Mouse (Mus musculus) kidney, embryonic 16.5 days (tissue): ENCODE measurements at regions not wholly inside any gene's neighbourhood (a gene's known extent, or its start where the extent isn't known, plus 50 kb on each side); places are given as distances from the start of the nearest gene placed in this dataset.

Source experiments
- ATAC-seq: fragments of 200-750 bp; cut with Nextera tagmentation; 2 replicates; pipeline ENCODE4 v1.8.0; 2017; ENCODE audit warnings: moderate TSS enrichment; ENCODE audit not compliant: low FRiP score, low TSS enrichment
- H3K27ac ChIP-seq: fragments of 300-500 bp; sonication (generic); 2 replicates; pipeline ENCODE4 v1.5.1; 2014; ENCODE audit warnings: low read length
- H3K27me3 ChIP-seq: fragments of 300-500 bp; sonication (generic); 2 replicates; pipeline ENCODE4 v1.6.1; 2014; ENCODE audit warnings: low read length, control low read depth, mixed read lengths; ENCODE audit not compliant: insufficient read depth
- H3K36me3 ChIP-seq: fragments of 300-500 bp; sonication (generic); 2 replicates; pipeline ENCODE4 v1.6.1; 2014; ENCODE audit warnings: low read length, control low read depth, mixed read lengths; ENCODE audit not compliant: insufficient read depth
- H3K4me1 ChIP-seq: fragments of 300-500 bp; sonication (generic); 2 replicates; pipeline ENCODE4 v1.6.1; 2014; ENCODE audit warnings: low read length, control low read depth, mixed read lengths; ENCODE audit not compliant: insufficient read depth
- H3K4me2 ChIP-seq: fragments of 300-500 bp; sonication (generic); replicated peaks from 2 replicates; pipeline ENCODE4 v1.6.1; 2014; ENCODE audit warnings: low read depth, low read length
- H3K4me3 ChIP-seq: fragments of 300-500 bp; sonication (generic); 2 replicates; pipeline ENCODE4 v1.5.1; 2014; ENCODE audit warnings: mild to moderate bottlenecking, low read length
- H3K9ac ChIP-seq: fragments of 300-500 bp; sonication (generic); replicated peaks from 2 replicates; pipeline ENCODE4 v1.6.1; 2014; ENCODE audit warnings: low read length
- H3K9me3 ChIP-seq: fragments of 300-500 bp; sonication (generic); 2 replicates; pipeline ENCODE4 v1.6.1; 2016; ENCODE audit warnings: low read length, control low read depth
- WGBS: fragments of 180-500 bp; shearing (Covaris S2); extraction: QIAGEN DNeasy Blood & Tissue Kit; methylation state at CpG from one replicate; pipeline ENCODE4 v1.1.7; 2014; 5-methylcytosine and 5-hydroxymethylcytosine counted together

DNA sequence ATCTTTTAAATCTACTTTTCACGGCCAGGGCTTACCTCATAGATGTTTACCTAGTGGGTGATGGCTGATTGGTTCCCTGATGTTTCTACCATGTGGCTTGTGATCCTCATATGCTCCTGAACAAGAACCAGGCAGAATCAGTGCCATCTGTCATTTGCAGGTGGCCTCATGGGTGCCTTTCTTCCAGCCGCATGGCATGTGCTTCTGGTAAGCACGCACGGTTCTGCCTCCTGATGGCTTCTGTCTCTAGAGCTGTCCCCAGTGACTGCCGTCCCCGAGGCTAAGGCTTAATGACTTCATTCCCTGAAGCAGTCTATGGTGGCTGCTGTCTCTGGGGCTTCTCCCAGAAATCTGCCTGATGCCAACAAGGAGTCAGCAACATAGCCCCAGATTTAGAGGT lies 117.3 kb upstream of the Kit start:
- H3K9ac ChIP-seq: no peak overlapping the region
- no peak overlapping the region for H3K4me3 ChIP-seq
- H3K27ac ChIP-seq: no peak overlapping the region
- no peaks in the 10 kb centered on the region for H3K4me1 ChIP-seq
- H3K36me3 ChIP-seq: no peaks in the 10 kb centered on the region
- H3K4me2 ChIP-seq: no peak overlapping the region
- 88% methylated on average over 6 of the region's 6 CpGs for WGBS
- no peaks in the 10 kb centered on the region for H3K9me3 ChIP-seq
- no peaks in the 10 kb centered on the region for H3K27me3 ChIP-seq
- no peak for ATAC-seq

DNA sequence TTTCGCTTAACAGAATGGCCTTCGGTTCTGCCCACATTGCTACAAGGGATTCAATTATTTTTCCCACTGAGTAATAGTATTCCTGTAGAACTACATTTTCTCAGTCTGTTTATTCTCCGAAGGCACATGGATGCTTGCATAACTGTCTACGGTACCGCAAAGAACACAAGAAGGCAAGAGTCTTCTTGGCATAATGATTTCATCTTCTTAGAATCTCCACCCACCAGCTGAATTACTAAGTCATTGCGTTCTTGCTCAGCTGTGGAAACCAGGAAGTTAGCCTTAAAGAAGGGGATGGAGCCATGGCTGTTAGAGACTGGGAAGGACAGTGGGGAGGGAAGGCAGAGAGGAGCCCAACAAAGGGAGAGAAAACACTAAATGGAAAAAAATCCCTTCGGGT lies 116.4 kb upstream of the Kit start:
- ATAC-seq: no peak
- 90% methylated on average over 7 of the region's 7 CpGs for WGBS
- no peak overlapping the region for H3K27ac ChIP-seq
- no peaks in the 10 kb centered on the region for H3K4me1 ChIP-seq
- H3K27me3 ChIP-seq: no peaks in the 10 kb centered on the region
- H3K36me3 ChIP-seq: no peaks in the 10 kb centered on the region
- H3K9me3 ChIP-seq: no peaks in the 10 kb centered on the region
- no peak overlapping the region for H3K4me3 ChIP-seq
- H3K9ac ChIP-seq: no peak overlapping the region
- H3K4me2 ChIP-seq: no peak overlapping the region

DNA sequence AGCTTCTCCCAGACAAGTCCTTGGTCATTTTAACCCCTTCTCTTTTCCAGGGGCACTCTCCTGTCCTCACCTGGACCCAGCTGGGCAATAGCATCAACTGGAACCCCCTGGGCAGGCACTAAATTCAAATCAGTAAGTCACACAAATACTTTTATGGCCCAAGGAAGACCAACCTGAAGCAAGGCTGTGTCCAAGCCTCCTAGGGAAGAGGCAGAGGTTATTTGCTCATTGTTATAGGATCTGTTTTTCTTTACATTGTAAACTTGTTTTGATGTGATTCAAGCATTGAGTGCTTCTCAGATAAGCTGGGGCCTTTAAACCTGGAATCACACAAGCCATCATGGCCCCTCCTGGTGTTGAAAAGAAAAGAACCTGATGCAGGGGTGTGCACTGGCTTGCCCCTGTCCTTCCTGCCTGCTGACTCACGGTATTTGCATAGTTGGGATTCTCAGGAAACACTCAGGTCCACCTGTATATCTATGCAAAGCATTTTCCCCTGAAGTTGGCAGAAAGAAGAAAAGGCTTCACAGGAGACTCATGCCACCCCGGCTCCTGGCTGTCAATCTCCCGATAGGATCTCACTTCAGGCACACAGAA lies 114.9 kb upstream of the Kit start:
- no peak for ATAC-seq
- Histone ChIP-seq H3K27ac (no peak overlapping the region), H3K27me3 (no peaks in the 10 kb centered on the region), H3K4me2 (no peak overlapping the region), H3K9ac (no peak overlapping the region), H3K36me3 (no peaks in the 10 kb centered on the region), H3K4me1 (no peaks in the 10 kb centered on the region), H3K9me3 (no peaks in the 10 kb centered on the region), H3K4me3 (no peak overlapping the region)
- 69% methylated on average over 3 of the region's 3 CpGs for WGBS

DNA sequence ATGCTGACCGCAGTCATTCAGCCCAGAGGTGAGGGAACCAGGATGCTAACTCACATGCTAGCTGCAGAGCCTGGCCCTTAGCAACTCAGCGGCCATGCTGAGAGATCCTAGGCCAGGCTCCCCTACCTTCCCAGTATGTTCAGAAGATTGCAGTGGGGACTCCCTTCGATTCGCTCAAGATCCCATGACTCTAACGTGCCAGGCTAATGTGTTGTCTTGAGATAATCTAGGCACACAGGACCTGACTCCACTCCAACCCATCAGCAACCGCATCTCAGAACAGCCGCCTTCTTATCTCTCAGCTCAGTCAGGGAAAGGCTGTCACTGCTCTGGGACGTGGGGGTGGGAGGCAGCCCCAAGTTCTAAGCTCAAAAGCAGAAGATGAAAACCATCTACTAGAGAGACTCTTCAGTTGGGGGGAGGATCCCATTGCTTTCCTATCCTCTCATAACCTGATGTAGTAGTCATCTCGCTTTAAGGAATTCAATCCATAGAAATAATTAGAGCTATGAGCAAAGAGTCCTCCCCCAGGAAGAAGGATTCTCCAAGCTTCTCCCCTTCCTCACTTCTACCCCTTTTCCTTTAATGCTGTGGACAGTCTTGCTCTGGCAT lies 114.2 kb upstream of the Kit start:
- H3K4me2 ChIP-seq: no peak overlapping the region
- no peaks in the 10 kb centered on the region for H3K4me1 ChIP-seq
- H3K27me3 ChIP-seq: no peaks in the 10 kb centered on the region
- no peaks in the 10 kb centered on the region for H3K36me3 ChIP-seq
- H3K9ac ChIP-seq: no peak overlapping the region
- no peak overlapping the region for H3K27ac ChIP-seq
- 82% methylated on average over 9 of the region's 9 CpGs for whole genome bisulfite sequencing
- no peak for ATAC-seq
- no peaks in the 10 kb centered on the region for H3K9me3 ChIP-seq
- no peak overlapping the region for H3K4me3 ChIP-seq

DNA sequence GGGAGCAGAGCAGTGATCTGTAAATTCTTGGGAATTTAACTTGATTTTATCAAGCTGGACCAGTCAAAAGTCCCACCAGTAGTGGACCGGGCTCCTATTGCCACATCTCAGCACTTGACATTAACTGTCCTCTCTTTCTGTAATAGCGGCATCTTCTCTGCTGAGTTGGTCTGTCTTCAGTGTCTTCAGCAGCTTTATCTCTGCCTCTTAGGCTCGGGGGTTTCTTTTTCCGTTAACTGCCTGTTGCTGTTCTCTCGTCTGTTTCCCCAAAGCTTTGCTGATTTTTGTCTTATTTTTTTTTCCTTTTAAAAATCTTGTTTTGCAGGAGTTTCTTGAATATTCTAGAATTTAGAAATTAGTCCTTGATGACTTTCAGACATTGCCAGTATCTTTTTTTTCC lies 113.3 kb upstream of the Kit start:
- no peaks in the 10 kb centered on the region for H3K9me3 ChIP-seq
- H3K4me3 ChIP-seq: no peak overlapping the region
- H3K27ac ChIP-seq: no peak overlapping the region
- no peaks in the 10 kb centered on the region for H3K4me1 ChIP-seq
- H3K9ac ChIP-seq: no peak overlapping the region
- no peak overlapping the region for H3K4me2 ChIP-seq
- H3K36me3 ChIP-seq: no peaks in the 10 kb centered on the region
- no peaks in the 10 kb centered on the region for H3K27me3 ChIP-seq
- ATAC-seq: no peak
- 78% methylated on average over 5 of the region's 5 CpGs for WGBS

DNA sequence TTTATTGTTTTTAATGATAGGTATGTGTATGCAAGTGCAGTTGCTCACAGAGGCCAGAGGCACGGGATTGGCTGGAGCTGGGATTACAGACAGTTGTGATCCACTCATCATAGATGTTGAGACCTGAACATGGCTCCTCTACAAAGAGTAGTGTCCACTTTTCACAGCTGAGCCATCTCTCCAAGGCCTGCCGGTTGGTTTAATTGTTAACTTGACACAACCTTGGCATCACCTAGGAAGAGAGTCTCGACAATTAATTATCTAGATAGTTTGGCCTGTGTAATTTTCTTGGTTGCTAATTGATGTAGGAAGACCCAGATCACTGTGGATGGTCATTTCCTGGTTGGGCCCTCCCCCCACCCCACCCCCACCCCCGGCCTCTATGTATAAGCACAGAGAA lies 111.1 kb upstream of the Kit start:
- ATAC-seq: no peak
- H3K4me1 ChIP-seq: peaks cover 6% of the 10 kb centered on the region; the same call in 1 of the 2 replicates
- no peaks in the 10 kb centered on the region for H3K36me3 ChIP-seq
- WGBS: 74% methylated on average over 4 of the region's 4 CpGs
- H3K9me3 ChIP-seq: no peaks in the 10 kb centered on the region
- no peaks in the 10 kb centered on the region for H3K27me3 ChIP-seq
- no peak overlapping the region for H3K27ac ChIP-seq
- no peak overlapping the region for H3K4me3 ChIP-seq
- no peak overlapping the region for H3K4me2 ChIP-seq
- no peak overlapping the region for H3K9ac ChIP-seq

DNA sequence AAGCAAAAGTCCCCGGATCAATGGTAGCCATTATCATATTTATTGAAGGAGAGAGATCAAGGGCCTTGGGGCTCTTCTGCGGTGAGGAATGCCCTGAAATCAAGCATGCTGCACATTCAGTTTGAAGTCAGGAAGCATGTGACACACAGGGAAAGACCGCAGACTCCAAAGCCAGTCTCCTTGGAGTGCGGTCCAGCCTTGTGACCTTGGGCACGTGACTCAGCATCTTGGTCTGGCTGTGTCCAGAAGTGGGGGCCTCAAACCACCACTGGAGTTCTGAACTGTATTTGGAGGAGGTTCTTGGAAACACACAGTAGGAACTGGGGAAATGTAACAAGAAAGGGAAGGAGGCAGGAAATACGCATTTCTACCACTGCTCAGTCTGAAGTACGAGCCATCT lies 109.0 kb upstream of the Kit start:
- no peak overlapping the region for H3K27ac ChIP-seq
- H3K27me3 ChIP-seq: no peaks in the 10 kb centered on the region
- peaks cover 6% of the 10 kb centered on the region; the same call in 1 of the 2 replicates for H3K4me1 ChIP-seq
- 79% methylated on average over 7 of the region's 7 CpGs for WGBS
- H3K9me3 ChIP-seq: no peaks in the 10 kb centered on the region
- ATAC-seq: no peak
- H3K36me3 ChIP-seq: no peaks in the 10 kb centered on the region
- no peak overlapping the region for H3K9ac ChIP-seq
- no peak overlapping the region for H3K4me3 ChIP-seq
- no peak overlapping the region for H3K4me2 ChIP-seq

DNA sequence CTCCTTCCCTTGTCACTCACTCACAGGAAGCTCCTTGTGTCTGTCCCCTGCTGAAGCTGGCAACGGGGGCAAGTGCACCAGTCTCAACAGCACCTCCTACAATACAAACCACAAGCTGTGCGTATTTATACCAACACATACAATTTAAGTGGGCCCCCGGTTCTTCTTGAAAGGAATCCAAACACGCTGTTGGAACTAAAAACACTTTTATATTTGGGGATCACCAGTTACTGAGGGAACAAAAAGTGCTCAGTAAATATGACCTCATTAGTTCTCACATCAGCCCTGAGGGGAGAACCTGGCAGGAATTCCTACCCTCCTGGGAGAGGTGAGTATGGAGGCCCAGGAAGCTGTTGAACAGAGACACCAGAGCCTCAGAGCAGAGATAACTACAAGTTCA lies 107.8 kb upstream of the Kit start:
- Histone ChIP-seq H3K4me2 (no peak overlapping the region), H3K4me1 (peaks cover 6% of the 10 kb centered on the region; the same call in 1 of the 2 replicates), H3K27me3 (no peaks in the 10 kb centered on the region), H3K27ac (no peak overlapping the region), H3K9ac (no peak overlapping the region), H3K4me3 (no peak overlapping the region), H3K9me3 (no peaks in the 10 kb centered on the region), H3K36me3 (no peaks in the 10 kb centered on the region)
- ATAC-seq: no peak
- WGBS: 81% methylated on average over 4 of the region's 4 CpGs

DNA sequence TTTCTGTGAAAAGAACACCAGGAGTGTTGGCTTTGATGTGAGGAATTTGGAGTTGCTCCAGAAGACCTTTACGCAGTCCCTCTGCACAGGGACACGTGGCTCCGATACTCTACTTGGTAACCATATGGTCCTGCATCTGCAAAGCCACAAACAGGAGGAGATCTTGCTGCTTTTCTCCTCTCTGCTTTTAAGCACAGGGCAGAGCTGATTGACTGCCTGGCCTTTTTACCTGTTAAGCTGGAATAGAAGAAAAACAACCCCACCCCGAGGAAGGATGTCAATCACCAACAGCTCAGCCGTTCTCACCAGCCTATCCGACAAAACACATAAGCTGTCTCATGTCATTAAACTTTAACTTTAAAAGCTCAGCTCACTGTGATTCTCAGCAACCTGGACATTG lies 106.8 kb upstream of the Kit start:
- peak; percentile 63; the same call in 1 of the 2 replicates for ATAC-seq
- Histone ChIP-seq H3K9me3 (no peaks in the 10 kb centered on the region), H3K4me3 (no peak overlapping the region), H3K27me3 (no peaks in the 10 kb centered on the region), H3K4me2 (no peak overlapping the region), H3K27ac (no peak overlapping the region), H3K9ac (no peak overlapping the region), H3K4me1 (peaks cover 6% of the 10 kb centered on the region; the same call in 1 of the 2 replicates), H3K36me3 (no peaks in the 10 kb centered on the region)
- WGBS: 27% methylated on average over 6 of the region's 6 CpGs

DNA sequence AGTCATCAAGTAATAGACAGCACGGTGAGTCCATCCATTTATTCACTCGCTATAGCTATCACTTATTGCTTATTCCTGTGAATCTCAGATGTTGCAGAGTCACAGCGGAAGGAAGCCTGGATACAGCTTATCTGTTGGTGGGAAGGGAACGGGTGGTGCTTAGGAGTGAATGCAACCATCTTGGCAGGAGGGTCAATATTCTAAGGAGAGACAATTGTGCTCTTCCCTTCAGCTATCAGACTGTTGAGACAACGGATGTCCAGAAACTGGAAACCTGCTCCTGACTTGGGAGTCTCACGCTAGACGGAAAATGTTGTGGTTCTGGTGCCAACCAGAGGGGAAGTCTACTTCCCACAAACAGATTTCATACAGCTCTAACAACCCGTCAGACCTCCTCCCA lies 103.7 kb upstream of the Kit start:
- Histone ChIP-seq H3K27ac (no peak overlapping the region), H3K36me3 (no peaks in the 10 kb centered on the region), H3K27me3 (no peaks in the 10 kb centered on the region), H3K9ac (no peak overlapping the region), H3K9me3 (no peaks in the 10 kb centered on the region), H3K4me2 (no peak overlapping the region), H3K4me1 (peaks cover 6% of the 10 kb centered on the region; the same call in 1 of the 2 replicates), H3K4me3 (no peak overlapping the region)
- 90% methylated on average over 8 of the region's 8 CpGs for WGBS
- no peak for ATAC-seq
